Mouse (Mus musculus) megakaryocyte, embryonic 14.5 days (primary cell): ENCODE measurements around the gene Armc10.

Experiments
- FLI1 ChIP-seq: IDR thresholded peaks from 2 replicates; pipeline ENCODE4 v1.6.1; 2012; ENCODE audit warnings: low read length, inconsistent platforms, mixed read lengths
- GATA1 ChIP-seq: IDR thresholded peaks from 3 replicates; pipeline ENCODE4 v1.6.1; 2012; ENCODE audit warnings: mixed read lengths, low read length, inconsistent platforms, borderline replicate concordance

- no peak for TF ChIP-seq FLI1
- TF ChIP-seq GATA1: no peak
Measured at GRCm38 (mm10) chr5:21625916-21626315, 19.7 kb upstream of the Armc10 start.
